Mouse (Mus musculus) kidney, embryonic 15.5 days (tissue): ENCODE results near the gene Lhx1. TPM values are rescaled to one million over a fixed set of nuclear protein-coding genes. Genes with fewer than 3 reads are reported as not detected.

ENCODE experiments used
- ATAC-seq: fragments of 200-750 bp; cut with Nextera tagmentation; replicated peaks from 2 replicates; pipeline ENCODE4 v1.8.0; 2017; ENCODE audit warnings: moderate TSS enrichment; ENCODE audit not compliant: low FRiP score
- H3K27ac ChIP-seq: fragments of 300-500 bp; sonication (generic); 2 replicates; pipeline ENCODE4 v1.5.1; 2015; ENCODE audit warnings: mild to moderate bottlenecking, inconsistent platforms
- H3K27me3 ChIP-seq: fragments of 300-500 bp; sonication (generic); 2 replicates; pipeline ENCODE4 v1.6.1; 2015; ENCODE audit warnings: inconsistent platforms
- H3K36me3 ChIP-seq: fragments of 300-500 bp; sonication (generic); 2 replicates; pipeline ENCODE4 v1.6.1; 2015; ENCODE audit warnings: inconsistent platforms
- H3K4me1 ChIP-seq: fragments of 300-500 bp; sonication (generic); 2 replicates; pipeline ENCODE4 v1.6.1; 2015; ENCODE audit warnings: inconsistent platforms
- H3K4me2 ChIP-seq: fragments of 300-500 bp; sonication (generic); 2 replicates; pipeline ENCODE4 v1.6.1; 2015; ENCODE audit warnings: moderate library complexity, mild to moderate bottlenecking, inconsistent platforms
- H3K4me3 ChIP-seq: fragments of 300-500 bp; sonication (generic); replicated peaks from 2 replicates; pipeline ENCODE4 v1.5.1; 2015; ENCODE audit warnings: mild to moderate bottlenecking, inconsistent platforms
- H3K9ac ChIP-seq: fragments of 300-500 bp; sonication (generic); 2 replicates; pipeline ENCODE4 v1.6.1; 2015; ENCODE audit warnings: mild to moderate bottlenecking, inconsistent platforms
- H3K9me3 ChIP-seq: fragments of 300-500 bp; sonication (generic); replicated peaks from 2 replicates; pipeline ENCODE4 v1.6.1; 2016; ENCODE audit warnings: inconsistent platforms
- WGBS: fragments of 180-500 bp; shearing (Covaris S2); methylation state at CpG from one replicate; pipeline ENCODE4 v1.1.7; 2015; ENCODE audit warnings: mixed read lengths; 5-methylcytosine and 5-hydroxymethylcytosine counted together
- polyA plus RNA-seq: library from polyadenylated mRNA; unstranded; fragments of >200 nt; fragmentation: Nextera tagmentation; extraction: Ambion mirVana; gene quantifications from 2 replicates; pipeline ENCODE4 v1.2.1, GENCODE M21; 2015

Gene Lhx1
- polyA plus RNA-seq, 1 experiment from 2014 or later, result 36.0 TPM

DNA sequence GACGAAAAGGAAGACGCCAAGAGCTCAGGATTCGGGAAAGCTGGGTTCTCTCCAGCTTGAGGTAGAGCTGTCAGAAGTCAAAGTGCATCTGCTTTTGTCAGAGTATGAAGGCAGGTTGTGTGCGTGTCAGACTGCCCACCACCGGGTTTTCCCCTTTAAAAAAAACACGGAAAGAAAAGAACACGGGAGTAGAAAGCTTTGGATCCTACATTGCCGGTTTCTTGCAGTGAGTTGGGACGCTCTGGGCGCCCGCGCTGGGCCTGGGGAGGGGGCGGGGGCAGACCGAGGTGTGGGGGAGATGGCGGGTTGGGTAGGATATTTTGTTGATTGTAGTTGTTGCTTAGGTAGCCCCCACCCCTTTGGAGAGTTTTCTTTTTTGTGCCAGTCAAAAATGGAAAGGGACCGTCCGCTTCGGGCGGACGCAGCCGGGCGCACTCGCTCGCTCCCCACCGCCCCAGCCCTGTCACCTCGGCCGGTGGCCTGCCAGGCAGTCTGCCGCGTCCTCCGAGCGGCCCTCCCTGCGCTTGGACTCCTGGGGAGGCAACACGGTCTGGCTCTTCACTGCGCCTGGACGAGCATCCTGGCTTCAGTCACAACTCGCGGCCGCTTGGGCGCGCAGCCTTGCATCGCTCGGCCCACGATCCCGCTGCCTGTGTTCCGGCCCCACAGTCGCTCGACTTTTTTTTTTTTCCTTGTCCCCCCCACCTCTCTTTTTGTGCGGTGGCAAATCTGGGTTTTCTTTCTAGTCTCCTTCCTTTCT is 644 bp downstream of the Lhx1 start:
- Histone ChIP-seq H3K27ac (peak overlapping the region; percentile 91), H3K9ac (peak overlapping the region; percentile 71)
- ATAC-seq, result no peak

DNA sequence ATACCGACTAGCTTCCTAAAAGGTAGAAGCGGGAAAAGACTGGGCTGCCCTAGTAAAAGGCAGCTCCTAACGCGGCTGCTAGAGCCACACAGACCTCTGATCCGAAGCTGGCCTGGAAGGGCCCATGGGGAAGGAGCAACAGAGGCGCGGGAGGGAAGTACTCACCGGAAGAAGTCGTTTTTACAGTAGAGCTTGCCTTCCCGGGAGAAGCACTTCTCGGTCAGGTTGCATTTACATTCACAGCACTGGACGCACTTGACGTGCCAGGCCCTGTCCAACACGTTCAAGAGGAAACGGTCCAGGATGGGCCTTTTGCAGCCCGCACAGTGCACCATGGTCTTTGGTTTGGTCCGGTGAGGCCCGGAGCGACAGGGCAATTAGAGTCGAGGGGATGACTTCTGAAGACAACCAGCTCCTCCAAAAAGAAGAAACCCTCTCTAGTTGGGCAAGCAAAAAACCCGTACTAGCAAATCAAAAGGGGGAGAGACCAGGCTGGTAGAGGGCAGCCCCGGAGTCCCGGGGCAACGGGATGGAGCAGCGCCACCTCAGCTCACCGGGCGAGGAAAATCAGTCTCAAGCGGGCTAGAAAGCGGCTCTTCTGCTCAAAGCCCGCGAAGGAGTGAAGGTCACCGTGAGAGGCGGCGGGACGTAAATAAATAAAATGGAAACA is 1.4 kb downstream of the Lhx1 start:
- under 1% methylated on average over 35 of the region's 35 CpGs for WGBS
- H3K4me3 ChIP-seq, result peak overlapping the region; percentile 63

More for the DNA sequence above, 644 bp downstream of the Lhx1 start:
- WGBS, result under 1% methylated on average over 48 of the region's 48 CpGs
- Histone ChIP-seq H3K36me3 (no peaks in the 10 kb centered on the region), H3K4me2 (peak overlapping the region; percentile 82), H3K9me3 (no peaks in the 10 kb centered on the region), H3K4me3 (peak overlapping the region; percentile 63), H3K27me3 (peaks cover 100% of the 10 kb centered on the region), H3K4me1 (peaks cover 64% of the 10 kb centered on the region)

DNA sequence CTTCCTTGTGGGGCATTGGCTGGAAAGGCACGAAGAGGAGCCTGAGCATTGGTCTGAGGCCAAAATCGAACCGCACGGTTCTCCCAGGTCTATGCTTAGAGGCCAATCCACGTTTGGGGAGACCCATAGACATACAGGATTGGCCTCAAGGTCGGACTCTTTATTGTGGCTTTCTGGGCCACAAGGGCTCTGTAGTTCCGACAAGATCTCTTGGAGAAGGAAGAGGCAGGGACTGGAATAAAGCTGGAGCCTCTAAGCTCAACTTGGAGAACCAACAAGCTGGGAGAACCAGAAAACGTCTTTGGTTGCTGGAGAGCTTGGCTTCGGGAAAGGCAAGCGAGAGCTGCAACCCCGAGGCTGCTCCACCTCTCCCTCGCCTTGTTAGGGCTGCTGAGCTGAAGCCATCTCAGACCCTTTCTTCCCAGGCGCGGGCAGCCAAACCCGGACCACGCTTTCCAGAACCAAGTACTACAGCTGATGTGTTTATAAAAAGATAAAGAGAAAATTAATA is 2.0 kb downstream of the Lhx1 start:
- Histone ChIP-seq H3K9ac (peak overlapping the region; percentile 71), H3K4me3 (peak overlapping the region; percentile 63), H3K27ac (peak overlapping the region; percentile 91), H3K4me2 (peak overlapping the region; percentile 82), H3K9me3 (no peaks in the 10 kb centered on the region), H3K27me3 (peaks cover 100% of the 10 kb centered on the region), H3K36me3 (no peaks in the 10 kb centered on the region), H3K4me1 (peaks cover 59% of the 10 kb centered on the region)
- WGBS, result under 1% methylated on average over 16 of the region's 16 CpGs
- ATAC-seq, result no peak

More for the DNA sequence above, 1.4 kb downstream of the Lhx1 start:
- H3K27ac ChIP-seq, result peak overlapping the region; percentile 91
- peaks cover 100% of the 10 kb centered on the region for H3K27me3 ChIP-seq
- H3K4me1 ChIP-seq, result peaks cover 62% of the 10 kb centered on the region
- H3K9ac ChIP-seq, result peak overlapping the region; percentile 71
- no peaks in the 10 kb centered on the region for H3K36me3 ChIP-seq
- H3K9me3 ChIP-seq, result no peaks in the 10 kb centered on the region
- ATAC-seq, result no peak
- H3K4me2 ChIP-seq, result peak overlapping the region; percentile 82

DNA sequence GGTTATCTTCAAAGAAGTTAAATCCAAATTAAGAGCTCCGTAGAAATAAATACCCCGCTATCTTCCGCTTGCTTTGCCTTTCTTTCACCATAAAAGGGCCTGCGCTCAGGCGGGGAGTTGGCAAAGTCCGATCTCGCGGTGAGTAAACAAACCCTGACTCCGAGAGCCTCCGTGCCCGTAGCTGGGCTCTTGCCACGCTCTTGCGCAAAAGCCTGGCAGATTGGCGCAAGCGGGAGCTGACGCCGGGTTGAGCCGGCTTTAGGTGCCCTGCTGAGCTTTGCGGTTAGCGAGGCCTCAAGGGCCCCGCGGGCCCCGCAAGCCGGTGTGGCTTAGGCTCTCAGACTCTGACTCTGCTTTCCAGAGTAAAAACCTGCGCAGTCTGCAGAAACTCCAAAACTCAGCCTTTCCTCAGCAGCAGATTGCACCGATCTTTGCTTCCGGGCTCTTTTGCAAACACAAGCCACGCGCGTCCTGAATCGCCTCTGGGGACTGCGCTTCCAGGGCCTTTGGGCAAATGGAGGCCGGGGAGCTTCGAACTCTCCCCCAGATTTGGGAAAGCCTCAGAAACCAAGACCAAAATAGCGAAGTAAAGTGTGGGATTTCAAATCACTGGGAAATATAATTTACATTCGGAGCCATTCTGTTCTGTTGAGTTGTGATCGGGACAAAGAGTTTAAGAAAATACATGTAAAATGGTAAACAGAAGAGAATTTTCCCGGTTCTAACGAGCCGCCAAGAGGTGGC is 2.6 kb downstream of the Lhx1 start:
- no peak for ATAC-seq
- Histone ChIP-seq H3K36me3 (no peaks in the 10 kb centered on the region), H3K9ac (peak overlapping the region; percentile 71), H3K27ac (peak overlapping the region; percentile 91), H3K4me1 (peaks cover 55% of the 10 kb centered on the region), H3K9me3 (no peaks in the 10 kb centered on the region), H3K4me3 (peak overlapping the region; percentile 63), H3K27me3 (peaks cover 94% of the 10 kb centered on the region), H3K4me2 (peak overlapping the region; percentile 82)
- WGBS, result under 1% methylated on average over 40 of the region's 40 CpGs

DNA sequence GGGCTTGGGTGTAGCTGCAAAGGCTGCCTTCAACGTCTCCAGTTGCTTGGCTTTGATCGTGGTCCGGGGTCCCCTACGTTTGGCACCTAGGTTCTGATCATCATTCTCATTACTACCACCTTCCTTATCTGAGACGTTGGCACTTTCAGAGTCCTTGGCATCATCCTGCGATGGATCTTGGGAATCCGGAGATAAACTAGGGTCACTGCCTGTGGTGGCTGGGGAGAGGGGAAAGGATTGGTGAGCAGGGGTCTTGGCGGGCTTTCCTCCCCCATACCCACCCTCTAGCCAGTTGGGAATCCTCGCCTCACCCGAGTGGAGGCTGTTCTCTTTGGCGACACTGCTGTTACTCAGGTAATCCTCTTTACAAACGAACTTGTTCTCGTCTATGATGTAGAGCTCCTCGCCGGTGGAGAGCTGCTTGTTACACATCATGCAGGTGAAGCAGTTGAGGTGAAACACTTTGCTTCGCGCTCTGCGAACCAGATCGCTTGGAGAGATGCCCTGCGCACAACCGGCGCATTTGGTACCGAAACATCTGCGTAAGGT is 3.5 kb downstream of the Lhx1 start:
- Histone ChIP-seq H3K36me3 (no peaks in the 10 kb centered on the region), H3K4me1 (peaks cover 55% of the 10 kb centered on the region), H3K9me3 (no peaks in the 10 kb centered on the region), H3K4me3 (peak overlapping the region; percentile 63), H3K9ac (peak overlapping the region; percentile 71; the same call in 1 of the 2 replicates), H3K4me2 (peak overlapping the region; percentile 82), H3K27me3 (peaks cover 92% of the 10 kb centered on the region), H3K27ac (no peak overlapping the region)
- no peak for ATAC-seq
- 5% methylated on average over 24 of the region's 24 CpGs for WGBS

DNA sequence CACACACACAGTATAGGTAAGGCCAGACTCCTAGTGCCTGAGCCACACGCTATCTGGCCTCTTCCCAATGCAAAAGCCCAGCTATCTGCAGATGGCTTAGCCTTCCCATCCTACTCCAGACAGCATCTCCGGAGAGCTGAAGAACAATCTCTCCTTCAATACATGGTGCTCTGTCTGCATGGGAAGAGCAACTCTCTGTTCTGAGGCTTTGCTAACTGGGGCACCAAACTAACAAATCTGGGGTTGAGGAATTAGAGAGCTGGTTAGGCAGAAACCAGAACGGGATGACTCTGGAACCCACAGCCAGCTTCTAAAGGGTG is 4.3 kb downstream of the Lhx1 start:
- Histone ChIP-seq H3K27me3 (peaks cover 92% of the 10 kb centered on the region), H3K4me2 (peak overlapping the region; percentile 82), H3K4me3 (peak overlapping the region; percentile 63), H3K4me1 (peaks cover 52% of the 10 kb centered on the region), H3K27ac (no peak overlapping the region), H3K36me3 (no peaks in the 10 kb centered on the region), H3K9me3 (no peaks in the 10 kb centered on the region), H3K9ac (peak overlapping the region; percentile 31; the same call in 1 of the 2 replicates)
- 18% methylated on average over 3 of the region's 3 CpGs for WGBS
- no peak for ATAC-seq

DNA sequence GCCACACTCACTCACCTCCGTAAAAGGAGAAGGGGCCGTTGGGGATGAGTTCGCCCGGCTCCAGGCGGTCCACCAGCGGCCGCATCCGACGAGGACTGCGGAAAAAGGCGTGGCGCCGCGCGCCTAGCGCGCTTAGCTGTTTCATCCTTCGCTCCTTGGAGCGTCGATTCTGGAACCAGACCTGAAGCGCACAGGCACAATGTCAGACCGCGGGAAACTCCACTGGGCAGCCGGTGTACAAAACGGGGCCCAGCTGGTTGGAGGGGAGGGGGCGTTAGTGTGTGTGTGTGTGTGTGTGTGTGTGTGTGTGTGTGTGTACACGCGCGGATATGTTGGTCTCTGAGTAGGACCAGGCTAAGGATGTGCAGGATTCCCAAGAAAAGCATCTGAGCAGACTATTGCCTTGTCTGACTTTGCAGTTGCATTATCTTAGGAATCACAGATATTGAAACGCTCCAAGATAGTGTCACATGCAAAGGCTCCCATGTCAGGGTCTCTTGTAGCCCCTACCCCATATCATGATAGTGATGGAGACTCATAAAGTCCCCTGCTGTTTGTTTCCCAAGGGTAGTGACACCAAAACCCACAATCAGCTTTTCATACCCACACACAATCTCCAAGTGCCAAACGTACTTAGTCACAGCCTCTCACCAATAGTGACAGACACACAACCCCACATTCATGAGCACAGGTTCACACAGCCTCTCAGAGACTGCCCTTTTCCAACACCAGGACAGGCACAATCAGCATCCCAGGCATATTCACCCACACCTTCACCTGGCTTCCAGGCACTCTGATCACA is 4.9 kb downstream of the Lhx1 start:
- Histone ChIP-seq H3K4me1 (peaks cover 46% of the 10 kb centered on the region), H3K9me3 (no peaks in the 10 kb centered on the region), H3K27ac (no peak overlapping the region), H3K27me3 (peaks cover 92% of the 10 kb centered on the region), H3K4me2 (peak overlapping the region; percentile 82), H3K9ac (peak overlapping the region; percentile 31), H3K36me3 (no peaks in the 10 kb centered on the region), H3K4me3 (peak overlapping the region; percentile 63)
- 3% methylated on average over 31 of the region's 31 CpGs for WGBS
- no peak for ATAC-seq

DNA sequence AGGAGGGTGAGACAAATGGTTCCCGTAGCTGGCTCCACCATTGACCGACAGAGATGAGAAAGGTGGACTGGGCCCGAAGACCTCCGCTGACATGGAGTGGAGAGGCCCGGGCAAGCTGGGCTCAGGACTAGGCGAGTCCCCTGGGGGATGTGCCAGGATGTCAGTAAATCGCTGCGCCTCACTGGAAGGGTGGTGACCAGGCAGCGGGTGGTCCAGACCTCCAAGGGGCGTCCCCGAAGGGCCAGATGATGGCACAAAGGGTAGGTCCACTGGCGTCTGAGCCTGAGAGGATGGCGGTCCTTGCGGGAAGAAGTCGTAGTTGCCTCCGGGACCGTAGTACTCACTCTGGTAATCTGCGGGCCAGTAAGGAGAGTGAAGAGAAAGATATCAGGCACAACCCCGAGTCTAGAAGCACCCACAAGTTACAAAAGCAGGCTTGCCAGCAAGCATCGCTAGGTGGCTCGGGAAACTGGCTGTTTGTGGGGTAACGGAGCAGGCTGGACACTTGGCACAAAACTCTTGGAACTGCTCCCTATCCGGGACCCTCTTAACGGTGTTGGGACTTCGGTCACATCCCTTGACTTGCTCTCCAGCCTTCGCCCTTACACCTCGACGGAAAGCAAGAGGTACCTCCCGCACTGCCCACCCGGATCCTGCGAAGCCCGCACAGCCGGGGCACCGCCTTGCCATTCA is 5.6 kb downstream of the Lhx1 start:
- WGBS, result 5% methylated on average over 34 of the region's 34 CpGs
- H3K9ac ChIP-seq, result peak overlapping the region; percentile 15; the same call in 1 of the 2 replicates
- peak overlapping the region; percentile 63 for H3K4me3 ChIP-seq
- no peaks in the 10 kb centered on the region for H3K9me3 ChIP-seq
- no peak overlapping the region for H3K27ac ChIP-seq
- H3K4me2 ChIP-seq, result peak overlapping the region; percentile 82
- peaks cover 92% of the 10 kb centered on the region for H3K27me3 ChIP-seq
- H3K36me3 ChIP-seq, result no peaks in the 10 kb centered on the region
- peaks cover 39% of the 10 kb centered on the region for H3K4me1 ChIP-seq
- ATAC-seq, result peak; percentile 44; the same call in 1 of the 2 replicates

DNA sequence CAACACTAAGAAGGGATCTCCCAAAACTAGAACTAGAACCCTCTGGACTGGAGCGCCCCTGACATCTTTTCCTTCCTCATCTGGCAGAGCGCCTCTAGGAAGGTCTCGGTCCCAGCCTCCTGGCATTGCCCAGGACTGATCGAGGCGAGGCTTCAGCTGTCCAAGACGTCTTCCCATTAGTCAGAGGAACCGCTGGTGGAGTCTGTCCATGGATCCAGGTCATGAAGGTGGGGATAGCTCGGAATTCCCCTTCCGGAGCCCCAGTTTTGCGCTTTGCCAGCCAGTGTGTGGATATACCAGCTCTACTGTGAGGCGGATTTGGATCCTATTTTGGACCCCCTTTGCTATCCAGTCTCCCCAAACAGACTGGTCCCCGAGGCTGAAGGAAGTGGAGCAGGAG is 6.3 kb downstream of the Lhx1 start:
- peak overlapping the region; percentile 82 for H3K4me2 ChIP-seq
- H3K36me3 ChIP-seq, result no peaks in the 10 kb centered on the region
- no peak overlapping the region for H3K9ac ChIP-seq
- no peak overlapping the region for H3K27ac ChIP-seq
- 17% methylated on average over 12 of the region's 12 CpGs for WGBS
- ATAC-seq, result no peak
- H3K4me1 ChIP-seq, result peaks cover 38% of the 10 kb centered on the region
- H3K4me3 ChIP-seq, result peak overlapping the region; percentile 63
- H3K27me3 ChIP-seq, result peaks cover 92% of the 10 kb centered on the region
- H3K9me3 ChIP-seq, result no peaks in the 10 kb centered on the region

DNA sequence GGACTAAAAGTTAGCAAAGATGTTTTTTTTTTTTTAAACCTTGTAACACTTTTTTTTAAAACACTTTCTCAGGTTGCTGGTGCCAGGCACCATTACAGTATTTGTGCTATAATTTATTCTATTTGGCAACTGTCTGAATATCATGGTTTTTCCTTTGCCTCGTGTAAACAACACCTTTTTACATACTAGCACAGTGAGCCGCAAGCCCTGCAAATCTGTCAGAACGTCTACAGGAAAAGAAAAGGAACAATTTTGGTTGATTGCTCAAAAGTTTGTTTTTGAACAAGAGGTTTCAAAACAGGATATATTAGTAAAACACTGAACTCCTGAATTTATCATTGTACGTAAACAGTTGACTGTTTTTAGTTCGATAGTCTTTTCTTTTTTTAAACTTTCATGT is 7.1 kb downstream of the Lhx1 start:
- H3K27me3 ChIP-seq, result peaks cover 84% of the 10 kb centered on the region
- no peaks in the 10 kb centered on the region for H3K36me3 ChIP-seq
- no peak overlapping the region; the same call in 1 of the 2 replicates for H3K4me2 ChIP-seq
- ATAC-seq, result no peak
- no peak overlapping the region for H3K4me3 ChIP-seq
- no peak overlapping the region for H3K9ac ChIP-seq
- H3K27ac ChIP-seq, result no peak overlapping the region
- WGBS, result 31% methylated on average over 5 of the region's 5 CpGs
- H3K9me3 ChIP-seq, result no peaks in the 10 kb centered on the region
- H3K4me1 ChIP-seq, result peaks cover 38% of the 10 kb centered on the region
